Mouse (Mus musculus) thymus, postnatal 10 days (tissue): ENCODE measurements around the gene Atg10.

Experiments used
- DNase-seq, 2 experiments: peaks; one replicate each; pipeline ENCODE4 v3.0.0; 2021; ENCODE audit warnings: low spot score in 2 of 2

The Atg10 gene

GRCm38 (mm10) chr13:91023447-91023846 lies 200.3 kb downstream of the Atg10 start:
- no peak for DNase-seq

DNA sequence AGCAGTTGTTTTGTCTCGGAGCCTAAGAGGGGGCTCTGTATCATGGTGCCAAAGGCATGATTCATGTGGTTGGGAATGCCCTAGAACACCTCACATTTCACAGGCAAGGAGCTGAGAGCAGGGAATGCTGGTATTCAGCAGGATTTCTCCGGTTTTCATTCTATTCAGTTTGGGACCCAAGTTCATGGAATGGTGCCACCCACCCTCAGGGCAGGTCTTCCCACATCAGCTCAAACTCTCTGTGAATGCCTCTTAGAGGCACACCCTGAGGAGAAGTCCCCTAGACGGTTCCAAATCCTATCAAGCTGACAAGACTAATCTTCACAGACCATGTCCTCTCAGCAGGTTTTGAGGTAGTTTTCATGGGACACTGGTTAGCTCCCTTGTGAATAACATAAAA lies 211.9 kb downstream of the Atg10 start:
- DNase-seq: no peak

- no peak for DNase-seq
Measured at GRCm38 (mm10) chr13:90995034-90995629, 228.6 kb downstream of the Atg10 start.

GRCm38 (mm10) chr13:90993602-90994001 lies 230.2 kb downstream of the Atg10 start:
- DNase-seq: no peak

GRCm38 (mm10) chr13:90992948-90993347 lies 230.8 kb downstream of the Atg10 start:
- no peak for DNase-seq

DNA sequence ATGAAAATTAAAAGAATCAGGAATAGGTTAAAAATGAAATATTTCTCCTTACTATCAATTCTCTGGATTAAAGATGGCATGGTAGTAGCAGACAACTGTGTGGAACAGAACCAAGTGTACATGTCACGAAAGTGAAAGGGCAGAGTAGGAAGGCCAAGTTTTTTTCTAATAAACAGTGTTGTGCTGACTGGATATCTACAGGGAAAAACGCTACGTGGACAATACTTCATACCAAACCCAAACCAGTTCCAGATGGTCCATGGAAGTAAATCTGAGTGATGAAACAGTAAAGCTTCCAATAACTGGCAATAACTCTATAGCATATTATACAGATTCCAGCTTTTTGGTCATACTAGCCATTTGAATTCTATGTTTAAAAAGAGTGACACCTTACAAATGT lies 235.5 kb downstream of the Atg10 start:
- DNase-seq: no peak

DNA sequence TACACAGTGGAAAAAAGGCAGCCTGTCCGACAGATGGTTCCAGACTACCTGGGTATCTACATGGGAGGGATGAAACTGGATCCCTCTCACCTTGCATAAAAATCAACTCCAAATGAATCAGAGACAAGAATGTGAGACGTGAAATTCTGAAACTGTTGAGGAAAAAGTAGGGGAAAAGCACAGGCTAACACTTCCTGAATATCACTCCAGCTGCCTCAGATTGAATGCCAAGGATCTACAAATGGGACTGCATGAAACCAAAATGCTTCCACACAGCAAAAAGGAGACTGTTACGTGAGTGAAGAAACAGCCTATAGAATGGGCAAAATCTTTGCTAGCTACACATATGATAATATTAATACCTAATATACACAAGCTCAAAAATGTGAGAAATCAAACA lies 238.4 kb downstream of the Atg10 start:
- DNase-seq: no peak

GRCm38 (mm10) chr13:90984073-90984472 lies 239.7 kb downstream of the Atg10 start:
- DNase-seq: no peak

- no peak for DNase-seq
Measured at GRCm38 (mm10) chr13:90981798-90982197, 242.0 kb downstream of the Atg10 start.

- no peak for DNase-seq
Measured at GRCm38 (mm10) chr13:90980878-90981674, 242.7 kb downstream of the Atg10 start.

GRCm38 (mm10) chr13:90977057-90977456 lies 246.7 kb downstream of the Atg10 start:
- DNase-seq: no peak

- DNase-seq: no peak
Measured at GRCm38 (mm10) chr13:90973409-90973808, 250.4 kb downstream of the Atg10 start.

- no peak for DNase-seq
Measured at GRCm38 (mm10) chr13:90970259-90971017, 253.3 kb downstream of the Atg10 start.

GRCm38 (mm10) chr13:90968940-90969339 lies 254.8 kb downstream of the Atg10 start:
- no peak for DNase-seq

- DNase-seq: peak; percentile 40 to 79
Measured at GRCm38 (mm10) chr13:90967422-90967821, 256.3 kb downstream of the Atg10 start.

- DNase-seq: no peak
Measured at GRCm38 (mm10) chr13:90965996-90966395, 257.8 kb downstream of the Atg10 start.

DNA sequence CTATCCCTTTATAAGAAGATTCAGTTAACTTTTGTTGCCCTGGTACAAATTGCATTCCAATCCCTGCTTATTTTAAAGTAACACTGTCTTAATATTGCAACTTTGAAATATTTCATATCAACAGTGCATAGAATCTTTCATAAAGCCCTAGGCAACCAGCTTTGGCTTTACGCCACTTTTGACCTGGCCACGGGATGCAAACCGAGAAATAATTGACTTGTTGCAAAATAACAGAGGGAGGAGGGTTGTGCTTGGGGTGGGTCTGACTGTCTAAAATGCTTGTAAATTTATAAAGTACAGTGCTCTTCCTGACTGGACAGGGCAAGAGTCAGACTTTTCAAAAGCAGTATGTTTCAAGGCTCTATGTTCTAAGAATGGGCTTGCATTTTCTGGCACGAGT lies 259.3 kb downstream of the Atg10 start:
- no peak for DNase-seq

- DNase-seq: no peak
Measured at GRCm38 (mm10) chr13:90962836-90963760, 260.7 kb downstream of the Atg10 start.

- DNase-seq: no peak
Measured at GRCm38 (mm10) chr13:90960591-90960990, 263.2 kb downstream of the Atg10 start.

DNA sequence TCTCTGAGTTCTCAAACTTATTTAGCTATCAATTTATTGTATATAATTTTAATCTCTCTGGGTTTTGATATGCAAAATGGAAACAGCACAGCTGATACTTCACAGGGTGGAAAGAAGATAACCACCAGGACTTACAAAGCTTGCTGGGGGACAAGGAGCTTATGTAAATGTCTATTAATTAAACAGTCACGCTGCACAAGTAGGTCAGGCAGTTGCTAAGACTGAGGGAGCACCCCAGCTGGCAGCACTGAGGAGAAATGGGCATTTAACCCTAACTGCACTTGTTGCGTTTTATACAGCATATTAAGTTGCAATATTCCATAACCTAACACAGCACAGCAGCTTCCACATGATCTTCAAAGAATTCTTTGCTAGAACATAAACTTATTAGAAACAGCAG lies 264.9 kb downstream of the Atg10 start:
- DNase-seq: no peak

- no peak for DNase-seq
Measured at GRCm38 (mm10) chr13:90939600-90939999, 284.2 kb downstream of the Atg10 start.

GRCm38 (mm10) chr13:90939192-90939591 lies 284.6 kb downstream of the Atg10 start:
- DNase-seq: no peak
